Mouse (Mus musculus) thymus, adult 2 months (tissue): ENCODE measurements around the gene AI661453. TPM values are rescaled to one million over a fixed set of nuclear protein-coding genes. Genes with fewer than 3 reads are reported as not detected.

Experiments used
- DNase-seq: peaks from one replicate; pipeline ENCODE4 v3.0.0; 2021
- H3K27ac ChIP-seq: fragments of 200-500 bp; 2 replicates; pipeline ENCODE4 v1.5.1; 2012; ENCODE audit warnings: low read length, control low read depth; ENCODE audit not compliant: control insufficient read depth, insufficient read depth
- H3K27me3 ChIP-seq: fragments of 200-500 bp; 2 replicates; pipeline ENCODE4 v1.6.1; 2012; ENCODE audit warnings: mild to moderate bottlenecking, low read length, moderate library complexity, mixed read lengths; ENCODE audit not compliant: control insufficient read depth, insufficient read depth
- H3K36me3 ChIP-seq: fragments of 200-500 bp; 2 replicates; pipeline ENCODE4 v1.6.1; 2012; ENCODE audit warnings: mild to moderate bottlenecking, low read length, moderate library complexity; ENCODE audit not compliant: control insufficient read depth, insufficient read depth
- H3K4me1 ChIP-seq: fragments of 200-500 bp; replicated peaks from 2 replicates; pipeline ENCODE4 v1.6.1; 2012; ENCODE audit warnings: low read length; ENCODE audit not compliant: control insufficient read depth, insufficient read depth
- H3K4me3 ChIP-seq: fragments of 200-500 bp; 2 replicates; pipeline ENCODE4 v1.5.1; 2012; ENCODE audit warnings: mild to moderate bottlenecking, low read length, control low read depth, moderate library complexity; ENCODE audit not compliant: control insufficient read depth, insufficient read depth
- CTCF ChIP-seq: fragments of 200-500 bp; IDR thresholded peaks from 2 replicates; pipeline ENCODE4 v1.5.1; 2012; ENCODE audit warnings: mild to moderate bottlenecking, control low read depth, low read length, moderate library complexity, borderline replicate concordance; ENCODE audit not compliant: control insufficient read depth, poor library complexity, insufficient read depth; ENCODE audit errors: extremely low read depth
- POLR2A ChIP-seq: fragments of 200-500 bp; IDR thresholded peaks from 2 replicates; pipeline ENCODE4 v1.6.1; 2012; ENCODE audit warnings: mild to moderate bottlenecking, low read length, control low read depth, moderate library complexity; ENCODE audit not compliant: control insufficient read depth, poor library complexity, insufficient read depth; ENCODE audit errors: extremely low read depth
- WGBS: fragments of 180-500 bp; shearing (Covaris S2); methylation state at CpG from one replicate; pipeline ENCODE4 v1.1.7; 2018; 5-methylcytosine and 5-hydroxymethylcytosine counted together
- polyA plus RNA-seq: library from polyadenylated mRNA; depleted of rRNA; stranded (reverse); fragments of >200 nt; gene quantifications from 2 replicates; pipeline ENCODE4 v1.2.3, GENCODE M21; 2012

The AI661453 gene
- polyA plus RNA-seq, 1 experiment = 1.6 TPM

DNA sequence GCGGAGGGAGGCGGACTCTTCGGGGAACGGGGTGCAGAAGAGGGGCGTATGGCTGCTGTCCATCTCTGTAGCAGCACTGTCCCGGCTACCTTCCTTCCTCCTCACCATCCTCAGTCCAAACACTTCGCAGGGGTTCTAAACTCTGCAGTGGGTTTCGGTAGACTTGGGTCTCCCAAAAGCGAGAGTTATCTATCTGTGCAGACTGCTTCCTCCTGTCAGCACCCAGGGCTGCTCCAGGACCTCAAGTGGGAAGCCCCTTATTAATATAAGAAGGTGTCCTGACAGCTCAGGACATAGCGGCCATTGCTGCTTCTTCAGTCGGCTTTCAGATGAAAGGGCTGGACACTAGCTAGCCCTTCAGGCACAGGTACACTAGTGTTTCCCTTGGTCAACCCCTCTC is 28.6 kb downstream of the AI661453 start:
- Histone ChIP-seq H3K4me3 (no peak overlapping the region), H3K27me3 (no peaks in the 10 kb centered on the region), H3K4me1 (peaks cover 26% of the 10 kb centered on the region), H3K36me3 (no peaks in the 10 kb centered on the region), H3K27ac (no peak overlapping the region)
- no peak for TF ChIP-seq POLR2A
- no peak for TF ChIP-seq CTCF
- DNase-seq = no peak
- 97% methylated on average over 11 of the region's 11 CpGs for WGBS

DNA sequence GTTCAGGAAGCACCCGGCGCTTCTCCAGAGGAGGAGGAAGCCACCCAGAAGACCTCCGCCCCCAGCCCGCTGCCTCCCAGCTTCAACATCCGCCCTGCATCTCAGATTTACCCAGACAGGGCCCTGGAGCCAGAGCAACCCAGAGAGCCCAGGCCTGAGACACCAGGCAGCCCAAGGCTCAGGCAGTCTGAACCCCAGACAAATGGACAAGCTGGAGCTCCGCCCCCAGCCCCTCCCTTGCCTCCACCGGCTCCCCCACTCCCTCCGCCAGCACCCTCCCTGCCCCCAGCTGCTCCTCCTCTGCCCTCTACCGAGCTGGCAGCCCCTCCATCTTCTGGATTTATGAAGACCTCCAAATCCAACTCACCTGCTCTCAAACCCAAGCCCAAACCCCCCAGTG is 29.9 kb downstream of the AI661453 start:
- Histone ChIP-seq H3K36me3 (no peaks in the 10 kb centered on the region), H3K27me3 (no peaks in the 10 kb centered on the region), H3K27ac (no peak overlapping the region), H3K4me1 (peaks cover 26% of the 10 kb centered on the region), H3K4me3 (no peak overlapping the region)
- DNase-seq = no peak
- TF ChIP-seq CTCF = no peak
- WGBS = 90% methylated on average over 9 of the region's 9 CpGs

DNA sequence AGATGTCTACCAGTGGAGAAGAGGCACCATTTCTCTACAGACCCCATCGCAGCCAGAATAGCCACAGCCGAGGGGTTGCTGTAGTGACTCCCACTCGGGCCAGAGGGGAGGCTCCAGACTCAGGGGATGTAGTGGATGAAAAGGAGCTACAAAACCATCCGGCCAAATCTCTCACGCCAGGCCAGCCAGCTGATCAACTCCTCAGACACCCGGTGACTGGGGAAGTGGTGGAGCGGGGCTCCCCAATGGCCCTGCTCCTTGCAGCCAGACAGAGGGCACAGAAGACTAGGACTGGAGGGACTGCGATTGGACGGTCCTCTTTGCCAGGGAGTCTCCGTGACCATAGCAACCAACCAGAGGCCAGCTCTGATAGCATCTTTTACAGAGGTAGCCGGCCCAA is 31.2 kb downstream of the AI661453 start:
- DNase-seq = no peak
- Histone ChIP-seq H3K4me3 (no peak overlapping the region), H3K36me3 (no peaks in the 10 kb centered on the region), H3K4me1 (peaks cover 21% of the 10 kb centered on the region), H3K27me3 (no peaks in the 10 kb centered on the region), H3K27ac (no peak overlapping the region)
- WGBS = 94% methylated on average over 11 of the region's 11 CpGs
- no peak for TF ChIP-seq POLR2A
- no peak for TF ChIP-seq CTCF

DNA sequence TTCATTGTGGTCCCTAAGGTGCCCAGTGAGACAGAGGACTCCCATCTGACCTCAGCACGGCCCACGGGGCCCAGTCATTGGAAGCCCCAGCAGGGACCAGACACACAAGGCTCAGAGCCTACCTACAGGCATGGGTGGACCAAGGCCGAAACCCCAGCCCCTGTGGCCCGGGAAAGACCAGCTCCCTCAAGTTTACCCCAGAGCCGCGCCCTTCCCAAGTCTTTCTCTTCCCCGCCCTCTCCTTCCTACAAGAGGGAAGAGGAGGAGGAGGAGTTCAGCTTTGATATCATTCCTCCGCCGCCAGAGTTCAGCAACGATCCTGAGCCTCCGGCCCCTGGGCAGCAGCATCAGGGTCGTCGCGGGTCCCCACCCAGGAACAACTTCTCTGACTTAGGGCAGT is 31.6 kb downstream of the AI661453 start:
- Histone ChIP-seq H3K27me3 (no peaks in the 10 kb centered on the region), H3K4me3 (no peak overlapping the region), H3K36me3 (no peaks in the 10 kb centered on the region), H3K27ac (no peak overlapping the region), H3K4me1 (peaks cover 17% of the 10 kb centered on the region; the same call in 1 of the 2 replicates)
- no peak for DNase-seq
- WGBS = 86% methylated on average over 14 of the region's 14 CpGs
- TF ChIP-seq CTCF (no peak), POLR2A (no peak)

DNA sequence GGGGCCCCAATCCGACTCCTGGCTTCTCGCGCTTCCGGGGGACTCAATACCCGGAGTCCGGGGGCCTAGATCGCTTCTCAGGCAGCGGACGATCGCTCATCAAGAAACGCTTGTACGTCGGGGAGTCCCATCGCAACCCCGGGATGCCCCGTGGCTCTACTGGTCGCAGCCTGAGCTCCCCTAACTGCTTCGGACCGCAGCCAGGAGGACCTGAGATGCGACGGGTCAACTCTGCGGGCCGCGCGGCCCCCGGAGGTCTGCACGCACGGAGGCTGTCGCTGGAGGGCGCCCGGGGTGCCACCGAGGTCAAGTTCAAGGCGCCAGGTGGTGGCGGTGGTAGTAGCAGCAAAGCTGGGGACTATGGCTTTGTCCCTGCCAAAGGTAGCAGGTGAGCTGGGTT is 32.1 kb downstream of the AI661453 start:
- peaks cover 17% of the 10 kb centered on the region; the same call in 1 of the 2 replicates for H3K4me1 ChIP-seq
- no peak for DNase-seq
- WGBS = 68% methylated on average over 34 of the region's 34 CpGs
- no peak for TF ChIP-seq CTCF
- no peak for TF ChIP-seq POLR2A
- no peaks in the 10 kb centered on the region for H3K27me3 ChIP-seq
- H3K4me3 ChIP-seq = no peak overlapping the region
- H3K36me3 ChIP-seq = no peaks in the 10 kb centered on the region
- H3K27ac ChIP-seq = no peak overlapping the region

DNA sequence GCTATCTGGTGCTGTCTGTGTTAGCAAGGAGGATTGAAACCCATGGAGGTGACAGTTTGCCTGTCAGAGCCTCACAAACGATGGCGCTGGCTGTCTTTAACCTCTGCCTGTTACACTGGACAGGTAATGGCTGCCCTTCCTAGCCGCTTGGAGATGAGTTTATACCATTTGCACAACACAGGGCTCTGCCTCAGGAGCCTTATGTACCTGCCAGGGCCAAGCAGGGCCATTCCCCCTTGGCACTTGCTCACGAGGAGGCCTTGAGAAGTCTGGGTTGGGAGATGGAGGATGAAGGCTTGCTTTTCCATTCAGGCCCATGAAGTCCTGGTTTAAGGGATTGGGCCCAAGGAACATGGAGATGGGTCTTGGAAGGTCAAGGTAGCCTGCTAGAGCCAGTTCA is 33.2 kb downstream of the AI661453 start:
- no peak overlapping the region for H3K4me3 ChIP-seq
- H3K4me1 ChIP-seq = 0 out of 2 replicates have a peak, but pooled peaks cover 7% of the 10 kb centered on the region
- no peak for DNase-seq
- no peaks in the 10 kb centered on the region for H3K27me3 ChIP-seq
- over 99% methylated on average over 4 of the region's 4 CpGs for WGBS
- no peak for TF ChIP-seq POLR2A
- TF ChIP-seq CTCF = no peak
- H3K27ac ChIP-seq = no peak overlapping the region
- no peaks in the 10 kb centered on the region for H3K36me3 ChIP-seq

DNA sequence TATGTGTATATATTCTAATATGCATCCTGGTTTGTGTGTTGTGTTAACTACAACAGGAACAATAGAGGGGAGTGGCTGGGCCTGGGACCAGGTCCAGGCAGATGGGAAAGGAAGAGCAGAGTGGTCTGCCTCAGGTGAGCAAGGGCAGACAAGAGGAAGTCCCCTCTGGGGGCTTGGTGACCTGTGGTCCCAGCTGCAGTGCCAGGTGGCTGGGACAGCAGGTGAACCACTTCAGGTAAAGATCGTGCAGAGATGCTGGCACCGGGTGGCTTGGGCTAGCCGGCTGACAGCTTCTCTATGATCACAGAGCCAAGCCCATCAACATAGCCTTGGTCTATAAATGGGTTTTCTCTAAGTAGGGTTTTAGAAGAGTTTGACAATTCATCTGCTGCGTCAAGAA is 33.7 kb downstream of the AI661453 start:
- no peaks in the 10 kb centered on the region for H3K36me3 ChIP-seq
- H3K4me1 ChIP-seq = 0 out of 2 replicates have a peak, but pooled peaks cover 7% of the 10 kb centered on the region
- WGBS = 93% methylated on average over 4 of the region's 4 CpGs
- TF ChIP-seq POLR2A = no peak
- TF ChIP-seq CTCF = no peak
- no peak for DNase-seq
- H3K27me3 ChIP-seq = no peaks in the 10 kb centered on the region
- no peak overlapping the region for H3K27ac ChIP-seq
- H3K4me3 ChIP-seq = no peak overlapping the region
